Mouse (Mus musculus) heart, embryonic 16.5 days (tissue): ENCODE measurements around the gene Nucks1. TPM values are rescaled to one million over a fixed set of nuclear protein-coding genes. Genes with fewer than 3 reads are reported as not detected.
A peak's percentile ranks its signal among the peaks of the same experiment; 100 is the strongest.

Source experiments
- ATAC-seq: fragments of 200-750 bp; cut with Nextera tagmentation; replicated peaks from 2 replicates; pipeline ENCODE4 v1.8.0; 2017; ENCODE audit warnings: moderate number of reproducible peaks; ENCODE audit not compliant: insufficient read depth, low FRiP score; ENCODE audit errors: extremely low read depth
- H3K27ac ChIP-seq: fragments of 300-500 bp; sonication (generic); 2 replicates; pipeline ENCODE4 v1.5.1; 2014; ENCODE audit warnings: mild to moderate bottlenecking, low read length, control low read depth, moderate library complexity
- H3K27me3 ChIP-seq: fragments of 300-500 bp; sonication (generic); 2 replicates; pipeline ENCODE4 v1.6.1; 2014; ENCODE audit warnings: low read length, mixed read lengths; ENCODE audit not compliant: control insufficient read depth, insufficient read depth
- H3K36me3 ChIP-seq: fragments of 300-500 bp; sonication (generic); 2 replicates; pipeline ENCODE4 v1.6.1; 2014; ENCODE audit not compliant: control insufficient read depth, insufficient read depth
- H3K4me1 ChIP-seq: fragments of 300-500 bp; sonication (generic); 2 replicates; pipeline ENCODE4 v1.6.1; 2014; ENCODE audit warnings: low read length, mixed read lengths; ENCODE audit not compliant: control insufficient read depth, insufficient read depth
- H3K4me2 ChIP-seq: fragments of 300-500 bp; sonication (generic); 2 replicates; pipeline ENCODE4 v1.6.1; 2014; ENCODE audit warnings: low read depth, mild to moderate bottlenecking, control low read depth, low read length
- H3K4me3 ChIP-seq: fragments of 300-500 bp; sonication (generic); 2 replicates; pipeline ENCODE4 v1.5.1; 2014; ENCODE audit warnings: mild to moderate bottlenecking, control low read depth, low read length
- H3K9ac ChIP-seq: fragments of 300-500 bp; sonication (generic); 2 replicates; pipeline ENCODE4 v1.6.1; 2014; ENCODE audit warnings: low read length, control low read depth
- H3K9me3 ChIP-seq: fragments of 300-500 bp; sonication (generic); replicated peaks from 2 replicates; pipeline ENCODE4 v1.6.1; 2016; ENCODE audit warnings: low read length; ENCODE audit not compliant: control insufficient read depth
- WGBS: fragments of 180-500 bp; shearing (Covaris S2); extraction: QIAGEN DNeasy Blood & Tissue Kit; methylation state at CpG from one replicate; pipeline ENCODE4 v1.1.7; 2014; 5-methylcytosine and 5-hydroxymethylcytosine counted together
- polyA plus RNA-seq: library from polyadenylated mRNA; unstranded; fragments of >200 nt; fragmentation: Nextera tagmentation; extraction: Ambion mirVana; gene quantifications from 2 replicates; pipeline ENCODE4 v1.2.1, GENCODE M21; 2015

Nucks1 gene
- polyA plus RNA-seq, 1 experiment from 2014 or later: 46.9 TPM

DNA sequence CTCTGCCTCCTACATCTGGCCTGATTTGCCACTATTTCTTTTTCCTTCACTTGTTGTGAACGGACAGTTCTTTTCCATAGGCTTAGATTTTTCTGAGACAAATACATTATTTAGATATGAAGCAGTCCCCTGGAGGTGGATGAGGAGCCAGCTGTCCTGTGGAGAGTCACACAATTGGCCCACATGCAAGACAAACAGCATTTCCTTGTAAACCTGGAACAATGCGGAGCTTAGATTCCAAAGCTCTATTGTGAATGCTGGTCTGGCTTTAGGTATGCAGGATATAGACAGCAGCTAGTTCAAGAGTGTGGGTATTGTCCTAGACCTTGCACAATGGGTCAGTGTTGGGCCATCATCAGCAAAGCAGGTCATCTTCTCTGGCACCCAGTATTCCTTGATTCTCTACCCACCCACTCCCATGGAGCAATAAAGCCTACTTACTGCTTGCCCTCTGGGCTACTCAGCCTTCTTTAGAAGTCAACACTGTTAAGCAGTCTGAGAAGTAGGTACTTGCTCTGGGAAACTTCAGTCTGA, 30.4 kb downstream of the Nucks1 start:
- 54% methylated on average over 2 of the region's 2 CpGs for WGBS
- no peaks in the 10 kb centered on the region for H3K27me3 ChIP-seq
- H3K4me2 ChIP-seq: no peak overlapping the region
- peaks cover 2% of the 10 kb centered on the region; the same call in 1 of the 2 replicates for H3K36me3 ChIP-seq
- H3K4me3 ChIP-seq: no peak overlapping the region
- no peak overlapping the region for H3K9ac ChIP-seq
- no peaks in the 10 kb centered on the region for H3K9me3 ChIP-seq
- no peak for ATAC-seq
- H3K27ac ChIP-seq: peak overlapping the region; percentile 53
- peaks cover 28% of the 10 kb centered on the region for H3K4me1 ChIP-seq

DNA sequence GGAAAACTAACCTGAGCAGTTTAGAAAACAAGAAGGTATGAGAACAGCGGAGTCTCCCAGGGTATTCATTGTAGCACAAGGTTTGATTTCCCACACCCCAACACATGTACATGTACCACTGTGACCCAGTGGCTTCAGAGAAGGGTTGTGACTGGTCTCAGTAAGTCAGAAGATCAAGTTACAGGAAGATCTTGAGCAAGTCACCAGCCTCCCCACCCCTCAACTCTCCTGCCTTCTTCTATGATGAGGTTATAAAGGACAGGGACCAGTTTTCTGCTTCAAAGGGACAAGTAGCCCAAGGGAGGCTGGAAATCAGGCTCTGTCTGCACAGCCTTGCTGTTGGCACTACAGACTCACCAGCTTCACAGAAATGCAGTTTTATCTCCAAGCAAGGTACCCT, 31.2 kb downstream of the Nucks1 start:
- Histone ChIP-seq H3K27ac (no peak overlapping the region), H3K4me1 (peaks cover 28% of the 10 kb centered on the region)

DNA sequence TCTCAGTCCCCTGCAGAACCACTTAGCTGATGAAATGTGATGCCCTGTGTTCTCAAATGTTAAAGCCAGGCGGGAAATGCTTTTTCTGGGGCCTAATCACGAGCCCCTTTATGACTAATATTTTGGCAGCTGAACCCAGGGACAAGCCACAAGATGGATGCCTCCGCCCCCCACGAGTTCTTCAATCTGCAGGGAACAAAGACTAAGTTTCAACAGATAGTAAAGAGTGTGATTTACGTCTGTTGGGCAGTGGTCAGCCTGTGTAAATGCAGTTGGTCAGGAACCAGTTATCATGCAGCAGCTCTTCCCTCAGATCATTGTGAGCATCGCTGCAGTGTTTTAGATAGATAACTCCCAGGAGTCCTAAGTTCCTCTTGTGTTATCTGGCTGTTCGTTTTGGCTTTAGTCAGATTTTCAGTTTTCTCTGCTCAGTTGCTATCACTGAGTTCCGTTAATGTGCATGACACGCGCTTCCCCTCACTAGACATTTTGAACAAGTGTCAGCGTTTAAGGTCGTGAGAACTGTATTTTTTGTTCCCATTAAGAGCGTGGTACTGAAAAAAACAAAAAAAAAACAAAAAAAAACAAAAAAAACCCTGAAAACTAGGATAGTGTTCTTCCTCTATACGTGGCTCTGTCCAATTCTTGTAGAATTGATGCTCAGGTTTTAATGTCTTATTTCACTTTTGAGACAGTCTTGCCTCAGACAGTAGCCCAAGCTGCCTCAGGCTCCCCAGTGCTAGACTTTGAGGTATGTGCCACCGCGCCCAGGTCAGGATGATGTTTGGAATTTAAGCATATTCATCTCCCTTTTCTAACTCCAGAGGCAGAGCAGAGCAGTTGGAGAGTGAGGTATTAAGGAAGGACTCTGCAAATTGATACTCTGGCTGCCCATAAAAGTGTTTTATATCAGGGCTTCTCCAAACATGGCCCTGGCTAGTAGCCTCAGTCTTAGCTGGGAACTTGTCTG, 32.6 kb downstream of the Nucks1 start:
- no peak for ATAC-seq
- Histone ChIP-seq H3K4me3 (no peak overlapping the region), H3K4me2 (no peak overlapping the region), H3K36me3 (no peaks in the 10 kb centered on the region), H3K27ac (peak overlapping the region; percentile 20), H3K4me1 (peaks cover 28% of the 10 kb centered on the region), H3K9ac (no peak overlapping the region), H3K9me3 (no peaks in the 10 kb centered on the region), H3K27me3 (no peaks in the 10 kb centered on the region)
- whole genome bisulfite sequencing: 43% methylated on average over 16 of the region's 16 CpGs

More for the DNA sequence above, 31.2 kb downstream of the Nucks1 start:
- Histone ChIP-seq H3K27me3 (no peaks in the 10 kb centered on the region), H3K9me3 (no peaks in the 10 kb centered on the region), H3K9ac (no peak overlapping the region), H3K4me3 (no peak overlapping the region), H3K36me3 (peaks cover 2% of the 10 kb centered on the region; the same call in 1 of the 2 replicates), H3K4me2 (no peak overlapping the region)
- 89% methylated on average over 1 of the region's 1 CpGs for whole genome bisulfite sequencing
- no peak for ATAC-seq

DNA sequence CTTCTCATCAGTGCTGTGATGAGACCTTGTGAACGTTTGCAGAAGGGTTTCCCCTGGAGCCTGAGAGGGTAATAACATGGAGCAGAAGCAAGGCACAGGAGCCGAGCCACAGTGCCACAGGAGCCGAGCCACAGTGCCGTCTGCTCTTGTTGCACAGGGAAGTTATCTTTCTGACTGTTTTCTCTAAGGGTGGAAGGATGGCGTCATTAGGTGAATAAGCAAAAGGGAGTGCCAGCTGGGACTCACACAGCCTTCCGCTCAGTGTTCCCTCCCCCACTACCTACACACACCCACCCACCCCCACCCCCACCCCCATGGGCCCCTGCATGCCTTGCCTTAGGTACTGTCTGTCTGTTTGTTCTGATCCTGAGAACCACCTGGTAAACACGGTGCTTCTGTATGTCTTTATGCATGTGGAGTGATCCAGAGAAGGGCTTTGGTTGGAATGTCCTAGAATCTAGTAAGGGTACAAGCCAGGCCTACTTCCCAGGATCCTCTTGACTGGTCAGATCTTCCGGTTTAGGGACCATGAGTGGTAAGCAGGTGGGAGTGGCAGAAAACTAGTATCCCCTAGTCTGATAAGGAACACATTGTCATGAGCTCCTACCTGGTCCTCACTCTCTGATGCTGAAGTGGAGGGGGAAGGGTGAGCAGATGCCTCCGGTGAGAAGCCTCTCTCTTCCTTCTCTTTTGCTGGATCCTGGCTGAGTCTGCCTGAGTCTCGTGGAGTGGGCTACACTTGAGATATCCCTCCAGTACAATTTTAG, 35.5 kb downstream of the Nucks1 start:
- no peak for ATAC-seq
- WGBS: 47% methylated on average over 10 of the region's 10 CpGs
- no peak overlapping the region for H3K27ac ChIP-seq

DNA sequence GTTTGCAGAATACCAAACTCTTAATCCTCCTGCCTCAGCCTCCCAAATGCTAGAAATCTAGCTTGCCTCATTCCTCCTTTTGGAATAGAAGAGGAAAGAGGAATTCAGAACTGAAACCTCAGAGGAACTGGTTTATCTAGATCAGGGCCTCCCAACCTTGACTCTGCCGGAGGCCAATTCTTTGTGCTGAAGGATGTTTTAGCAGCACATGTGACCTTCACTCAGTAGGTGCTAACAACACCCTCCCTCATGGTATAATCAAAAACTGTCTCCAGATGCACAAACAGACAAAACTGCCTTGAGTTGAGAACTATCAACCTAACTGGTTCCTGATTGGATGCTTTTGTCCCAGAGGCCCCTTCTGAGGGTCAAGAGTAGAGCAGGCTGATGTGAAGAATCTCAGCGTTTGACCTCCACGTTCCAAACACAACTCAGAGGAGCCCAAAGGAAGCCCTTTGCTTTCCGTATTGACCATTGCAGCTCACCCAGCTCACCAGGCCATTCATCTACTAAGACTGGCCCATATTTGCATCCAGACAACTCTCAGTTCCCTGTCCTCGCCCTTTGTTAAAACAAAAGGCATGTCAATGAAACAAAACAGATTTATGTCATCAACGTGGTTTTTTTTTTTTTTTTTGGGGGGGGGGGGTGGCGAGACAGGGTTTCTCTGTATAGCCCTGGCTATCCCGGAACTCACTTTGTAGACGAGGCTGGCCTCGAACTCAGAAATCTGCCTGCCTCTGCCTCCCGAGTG, 36.3 kb downstream of the Nucks1 start:
- Histone ChIP-seq H3K9ac (no peak overlapping the region), H3K36me3 (no peaks in the 10 kb centered on the region), H3K27me3 (no peaks in the 10 kb centered on the region), H3K27ac (no peak overlapping the region), H3K9me3 (no peaks in the 10 kb centered on the region), H3K4me2 (no peak overlapping the region), H3K4me1 (peaks cover 4% of the 10 kb centered on the region; the same call in 1 of the 2 replicates), H3K4me3 (no peak overlapping the region)
- ATAC-seq: no peak
- WGBS: 77% methylated on average over 11 of the region's 11 CpGs

More for the DNA sequence above, 35.5 kb downstream of the Nucks1 start:
- Histone ChIP-seq H3K4me1 (peaks cover 10% of the 10 kb centered on the region), H3K27me3 (no peaks in the 10 kb centered on the region), H3K9me3 (no peaks in the 10 kb centered on the region), H3K36me3 (no peaks in the 10 kb centered on the region), H3K9ac (no peak overlapping the region), H3K4me3 (no peak overlapping the region), H3K4me2 (no peak overlapping the region)

DNA sequence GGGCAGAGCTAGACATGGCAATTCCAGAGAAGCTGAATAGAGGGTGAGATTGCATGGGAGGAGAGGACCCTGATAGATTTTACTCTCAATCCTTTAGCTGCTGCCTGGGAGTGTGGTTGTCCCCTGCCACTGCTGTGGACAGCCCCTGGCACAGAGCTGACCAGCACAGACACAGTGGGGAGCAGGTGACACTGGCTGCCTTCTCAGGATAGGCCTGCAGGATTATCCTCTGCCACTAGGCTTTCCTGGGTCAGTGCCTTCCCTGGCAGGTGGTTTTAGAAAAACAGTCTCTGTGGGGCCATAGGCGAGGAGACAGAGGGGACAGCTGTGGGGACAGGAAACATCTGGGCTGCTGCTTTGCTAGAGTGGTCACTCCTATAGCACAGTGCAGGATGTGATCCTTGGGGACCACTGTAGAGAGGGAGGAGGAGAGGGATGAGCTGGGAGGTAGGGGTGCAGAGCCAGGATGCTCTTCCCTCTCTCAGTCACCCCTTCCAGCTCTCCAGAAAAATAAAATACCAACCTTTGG, 37.7 kb downstream of the Nucks1 start:
- H3K4me1 ChIP-seq: no peaks in the 10 kb centered on the region; the same call in 1 of the 2 replicates
- H3K9ac ChIP-seq: 0 out of 2 replicates have a peak overlapping the region, but pooled peaks have one; percentile 17
- no peak overlapping the region for H3K4me2 ChIP-seq
- 21% methylated on average over 1 of the region's 1 CpGs for WGBS
- no peak for ATAC-seq
- no peak overlapping the region for H3K4me3 ChIP-seq
- H3K36me3 ChIP-seq: no peaks in the 10 kb centered on the region
- no peak overlapping the region for H3K27ac ChIP-seq
- H3K9me3 ChIP-seq: no peaks in the 10 kb centered on the region
- H3K27me3 ChIP-seq: no peaks in the 10 kb centered on the region

DNA sequence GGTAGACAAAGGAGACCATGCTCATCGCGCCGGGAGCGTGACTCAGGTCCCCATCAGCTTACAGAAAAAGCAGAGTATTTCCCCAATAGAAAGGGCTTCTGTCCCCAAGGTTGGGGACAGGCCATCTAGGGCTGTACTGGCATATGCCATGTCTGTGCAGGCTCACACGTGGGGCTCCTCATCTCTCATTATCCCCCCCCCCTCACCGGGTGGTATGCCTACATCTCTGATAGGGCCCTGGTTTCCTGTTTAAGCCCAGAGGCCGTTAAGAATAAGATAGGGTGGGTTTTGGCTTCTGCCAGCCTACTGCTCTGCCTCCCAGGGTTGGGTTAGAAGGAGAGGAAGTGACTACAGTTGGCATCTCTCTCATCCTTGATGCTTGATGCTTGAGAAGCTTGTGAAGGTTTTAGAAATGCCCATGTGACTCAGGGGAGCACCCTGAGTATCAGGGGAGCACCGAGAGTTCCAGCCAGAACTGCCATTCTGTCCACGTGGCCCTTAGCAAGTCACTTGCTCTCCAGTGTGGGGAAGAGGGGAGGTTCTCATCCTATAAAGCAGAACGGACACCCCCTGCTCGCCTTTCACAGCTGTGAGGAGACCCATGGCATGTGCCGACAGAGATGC, 44.0 kb downstream of the Nucks1 start:
- WGBS: 67% methylated on average over 12 of the region's 12 CpGs
- no peaks in the 10 kb centered on the region for H3K36me3 ChIP-seq
- H3K9ac ChIP-seq: no peak overlapping the region
- H3K27me3 ChIP-seq: no peaks in the 10 kb centered on the region
- H3K4me1 ChIP-seq: no peaks in the 10 kb centered on the region
- no peak overlapping the region for H3K4me3 ChIP-seq
- H3K9me3 ChIP-seq: no peaks in the 10 kb centered on the region
- H3K27ac ChIP-seq: 0 out of 2 replicates have a peak overlapping the region, but pooled peaks have one; percentile 16
- no peak overlapping the region for H3K4me2 ChIP-seq
- peak; percentile 28; the same call in 1 of the 2 replicates for ATAC-seq
